Mouse (Mus musculus) ES-E14 (cell line): Measurements from ENCODE around the gene Riok1.

ENCODE experiments used
- CHD2 ChIP-seq: IDR thresholded peaks from 2 replicates; pipeline ENCODE4 v1.6.1; 2014; ENCODE audit warnings: mild to moderate bottlenecking, low read depth, low read length, inconsistent platforms
- HCFC1 ChIP-seq: IDR thresholded peaks from 2 replicates; pipeline ENCODE4 v1.6.1; 2012; ENCODE audit warnings: low read length, inconsistent platforms, borderline replicate concordance; ENCODE audit not compliant: insufficient read depth
- MAFK ChIP-seq: IDR thresholded peaks from 2 replicates; pipeline ENCODE4 v1.6.1; 2014; ENCODE audit warnings: mild to moderate bottlenecking, low read depth, low read length, inconsistent platforms; ENCODE audit not compliant: insufficient read depth
- ZC3H11A ChIP-seq: IDR thresholded peaks from 2 replicates; pipeline ENCODE4 v1.6.1; 2012; ENCODE audit warnings: low read depth, mild to moderate bottlenecking, inconsistent platforms, low read length, borderline replicate concordance
- ZNF384 ChIP-seq: IDR thresholded peaks from 2 replicates; pipeline ENCODE4 v1.6.1; 2012; ENCODE audit warnings: low read depth, low read length, inconsistent platforms

DNA sequence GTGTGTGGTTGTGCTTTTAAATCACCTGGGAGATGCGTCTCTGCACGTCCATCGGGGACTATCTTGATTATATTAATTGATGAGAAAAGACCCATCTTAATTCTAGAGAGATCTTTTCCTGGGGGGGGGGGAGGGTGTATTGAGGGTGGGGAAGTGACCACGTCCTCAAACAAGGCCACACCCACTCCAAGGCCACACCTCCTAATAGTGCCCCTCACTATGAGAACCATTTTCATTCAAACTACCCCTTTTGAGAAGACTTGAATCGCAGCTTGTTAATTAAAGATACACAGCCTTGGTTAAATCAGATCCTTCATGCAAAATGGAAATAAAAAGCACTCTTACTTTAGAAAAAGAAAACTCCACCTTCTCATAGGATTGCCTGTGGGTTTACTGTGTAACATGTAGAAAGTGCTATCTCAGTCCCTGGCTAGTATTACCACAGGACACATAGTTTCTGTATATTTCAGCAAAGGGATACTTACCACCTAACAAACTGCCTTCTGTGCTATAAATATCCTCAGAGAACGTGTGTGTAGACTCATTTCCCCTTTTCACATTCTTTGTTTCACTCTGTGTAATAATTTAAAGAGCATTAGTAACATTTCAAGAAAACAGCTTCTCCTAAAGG is 9.1 kb upstream of the Riok1 start:
- TF ChIP-seq ZNF384 (no peak), MAFK (no peak), HCFC1 (no peak), ZC3H11A (no peak), CHD2 (no peak)
